Comparison of ENCODE assay signal across 8 mouse cellular contexts in genomic region chr10:106469855-106470532, GRCm38 (mm10). TPM values are rescaled to one million over a fixed set of nuclear protein-coding genes. Genes with fewer than 3 reads are reported as not detected.
A peak's percentile ranks its signal among the peaks of the same experiment; 100 is the strongest.
DNase-seq lines count a peak whose midpoint lies in the region; ATAC-seq and TF ChIP-seq lines count a peak whose summit lies in the region.

TSS of gene Ppfia2 (plus strand) at chr10:106470339.

- TF ChIP-seq EP300 in lung, postnatal 0 days (IDR thresholded peaks at IDR 0.05) = no peak

- peak; percentile 87 for ATAC-seq in forebrain, embryonic 16.5 days
- peak; percentile 90 for ATAC-seq in hindbrain, embryonic 13.5 days (ENCODE audit: low FRiP score)
- peak; percentile 40; the same call in 1 of the 2 replicates for ATAC-seq in lung, postnatal 0 days
- no peak for ATAC-seq in erythroid progenitor cell, adult 5-6 weeks (replicated peaks; ENCODE audit: low FRiP score, poor library complexity, severe bottlenecking)

- H3K4me3 ChIP-seq in forebrain, embryonic 16.5 days (replicated peaks; ENCODE audit: low read length) = peak within 1 kb of the TSS; percentile 87
- H3K4me3 ChIP-seq in hindbrain, embryonic 13.5 days = peak within 1 kb of the TSS; percentile 67
- H3K4me3 ChIP-seq in lung, postnatal 0 days (ENCODE audit: low read depth, low read length) = peak within 1 kb of the TSS; percentile 34

- no peaks in the 10 kb centered on the region for H3K36me3 ChIP-seq in forebrain, embryonic 16.5 days (ENCODE audit: control insufficient read depth, insufficient read depth)
- no peaks in the 10 kb centered on the region for H3K36me3 ChIP-seq in hindbrain, embryonic 13.5 days
- no peaks in the 10 kb centered on the region for H3K36me3 ChIP-seq in lung, postnatal 0 days (ENCODE audit: insufficient read depth, low read length)

- under 1% methylated on average over 30 of the region's 30 CpGs for WGBS in forebrain, embryonic 16.5 days
- under 1% methylated on average over 30 of the region's 30 CpGs for WGBS in hindbrain, embryonic 13.5 days
- under 1% methylated on average over 30 of the region's 30 CpGs for WGBS in lung, postnatal 0 days

- DNase-seq in MN1 (ENCODE audit: low spot score) = peak; percentile 76
- DNase-seq in cerebellum, adult 18-20 months = peak; percentile 82
- DNase-seq in layer of hippocampus, postnatal 14 days (ENCODE audit: low spot score in 2 of 2) = peak; percentile 73 to 77
- DNase-seq in lung, postnatal 0 days (ENCODE audit: low spot score) = peak; percentile 44
- DNase-seq in right cerebral cortex, postnatal 25 days = peak; percentile 78

- H3K9ac ChIP-seq in forebrain, embryonic 16.5 days (replicated peaks; ENCODE audit: low read depth, low read length) = peak within 1 kb of the TSS; percentile 82
- H3K9ac ChIP-seq in hindbrain, embryonic 13.5 days = peak within 1 kb of the TSS; percentile 78
- H3K9ac ChIP-seq in lung, postnatal 0 days (replicated peaks; ENCODE audit: low read depth) = no peak within 1 kb of the TSS

- H3K9me3 ChIP-seq in forebrain, embryonic 16.5 days (ENCODE audit: control insufficient read depth, low read length) = no peaks in the 10 kb centered on the region
- no peaks in the 10 kb centered on the region for H3K9me3 ChIP-seq in hindbrain, embryonic 13.5 days
- H3K9me3 ChIP-seq in lung, postnatal 0 days (ENCODE audit: low read length) = no peaks in the 10 kb centered on the region

- H3K27ac ChIP-seq in forebrain, embryonic 16.5 days (ENCODE audit: low read length) = peak within 1 kb of the TSS; percentile 95
- H3K27ac ChIP-seq in hindbrain, embryonic 13.5 days = peak within 1 kb of the TSS; percentile 96
- no peak within 1 kb of the TSS for H3K27ac ChIP-seq in lung, postnatal 0 days (ENCODE audit: low read length)

- no peak for TF ChIP-seq CTCF in lung, postnatal 0 days (IDR thresholded peaks at IDR 0.05)

- no peaks in the 10 kb centered on the region for H3K27me3 ChIP-seq in forebrain, embryonic 16.5 days (replicated peaks; ENCODE audit: control insufficient read depth, insufficient read depth, low read length)
- no peaks in the 10 kb centered on the region for H3K27me3 ChIP-seq in hindbrain, embryonic 13.5 days
- H3K27me3 ChIP-seq in lung, postnatal 0 days (replicated peaks; ENCODE audit: insufficient read depth, low read length) = 0 out of 2 replicates have a peak, but pooled peaks cover 3% of the 10 kb centered on the region

- no peaks in the 10 kb centered on the region for H3K4me1 ChIP-seq in forebrain, embryonic 16.5 days (replicated peaks; ENCODE audit: control insufficient read depth, insufficient read depth, low read length)
- peaks cover 7% of the 10 kb centered on the region; the same call in 1 of the 2 replicates for H3K4me1 ChIP-seq in hindbrain, embryonic 13.5 days (replicated peaks)
- 0 out of 2 replicates have a peak, but pooled peaks cover 3% of the 10 kb centered on the region for H3K4me1 ChIP-seq in lung, postnatal 0 days (ENCODE audit: insufficient read depth, low read depth, low read length)

- H3K4me2 ChIP-seq in forebrain, embryonic 16.5 days (ENCODE audit: low read length) = peak within 1 kb of the TSS; percentile 86
- peak within 1 kb of the TSS; percentile 78 for H3K4me2 ChIP-seq in hindbrain, embryonic 13.5 days
- H3K4me2 ChIP-seq in lung, postnatal 0 days (replicated peaks; ENCODE audit: low read depth, low read length) = peak within 1 kb of the TSS; percentile 50

RNA-seq across cellular contexts. Expression of gene Ppfia2, which starts in this region (rescaled TPM):
- polyA plus RNA-seq in forebrain, embryonic 16.5 days (2015; fragmentation: Nextera tagmentation; extraction: Ambion mirVana) = 34.0 and 39.4 TPM in 2 replicates
- polyA plus RNA-seq in hindbrain, embryonic 13.5 days (2015; fragmentation: Nextera tagmentation; extraction: Ambion mirVana) = 23.9 and 24.2 TPM in 2 replicates
- 100 to 1,000 TPM; 117 to 125 TPM for total RNA-seq in layer of hippocampus, postnatal 14 days (2021)
- 0.33 and 0.36 TPM in 2 replicates for polyA plus RNA-seq in lung, postnatal 0 days (2015; fragmentation: Nextera tagmentation; extraction: Ambion mirVana)
- 0.36 TPM in 1 of 2 replicates, not detected in the other for total RNA-seq in erythroid progenitor cell, adult 5-6 weeks (2015; ENCODE audit: low replicate concordance)
- total RNA-seq in erythroid progenitor cell, adult 5-6 weeks (2017; ENCODE audit: low replicate concordance) = not detected in 2 replicates

Comparison
In these comparisons a context has a peak if more than half of its experiments do, and no peak if none do; other contexts are left out.
1. RNA of gene Ppfia2 (total RNA-seq): 117 to 125 TPM in layer of hippocampus, postnatal 14 days; 0.36 TPM in erythroid progenitor cell, adult 5-6 weeks; every median in the first group is over 10 times any median in the second.
2. RNA of gene Ppfia2 (polyA plus RNA-seq): 34.0 to 39.4 TPM in forebrain, embryonic 16.5 days and 23.9 to 24.2 TPM in hindbrain, embryonic 13.5 days; 0.33 to 0.36 TPM in lung, postnatal 0 days; every median in the first group is over 10 times any median in the second.
3. Peak in DNase-seq, ATAC-seq, H3K4me3 ChIP-seq and H3K4me2 ChIP-seq in lung, postnatal 0 days; RNA of the gene not detected or under 1 TPM.
4. H3K4me3 ChIP-seq: peak in every context shown above with its lines; median percentile 87 in forebrain, embryonic 16.5 days; 67 in hindbrain, embryonic 13.5 days; 34 in lung, postnatal 0 days.
5. Peak in every context shown above with its lines, with median percentiles within 50 percentile points of each other: DNase-seq and H3K4me2 ChIP-seq.